Mouse (Mus musculus) liver, postnatal 0 days (tissue): Measurements from ENCODE around the gene Arhgef3.

Experiments used
- CTCF ChIP-seq: sonication (generic); IDR thresholded peaks from 2 replicates; pipeline ENCODE4 v1.5.1; 2016; ENCODE audit warnings: antibody characterized with exemption, low read depth
- EP300 ChIP-seq: IDR thresholded peaks from 2 replicates; pipeline ENCODE4 v1.6.1; 2016; ENCODE audit warnings: antibody characterized with exemption, low read depth, mild to moderate bottlenecking

- TF ChIP-seq CTCF (no peak), EP300 (no peak)
Measured at GRCm38 (mm10) chr14:27327862-27328261, 213.2 kb downstream of the Arhgef3 start.
